Mouse (Mus musculus) inflammation-experienced regulatory T-cells (primary cell): Measurements from ENCODE around the gene Defb26. TPM values are rescaled to one million over a fixed set of nuclear protein-coding genes. Genes with fewer than 3 reads are reported as not detected.

Experiments
- polyA plus RNA-seq, 2 experiments: library from polyadenylated mRNA; unstranded; fragments of 100-300 nt; shearing (Covaris generic); gene quantifications; one replicate each; pipeline ENCODE4 v1.2.1; 2017

Defb26 gene
- polyA plus RNA-seq = not detected

DNA sequence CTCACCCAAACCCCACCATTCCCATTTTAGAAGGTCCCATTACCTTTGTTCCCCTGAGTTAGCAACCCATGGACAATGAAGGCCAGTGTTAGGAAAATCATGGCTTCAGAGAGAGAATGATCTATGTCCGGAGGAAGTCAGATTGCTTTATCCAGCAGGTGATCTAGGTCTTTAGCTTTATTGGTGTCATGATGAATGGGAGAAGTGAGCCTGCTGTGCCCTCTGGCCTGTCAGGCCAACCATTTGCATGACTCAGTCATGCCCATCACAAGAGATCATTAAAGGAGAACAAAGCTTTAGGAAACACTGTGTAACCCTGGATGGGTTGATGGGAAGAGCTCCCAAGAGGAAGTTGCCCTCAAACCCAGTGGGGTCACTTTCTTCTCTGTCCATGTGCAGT is at the start of gene Defb26:
Defb26 (minus strand) TSS at position 101 of the 400 bp plus-strand sequence.

DNA sequence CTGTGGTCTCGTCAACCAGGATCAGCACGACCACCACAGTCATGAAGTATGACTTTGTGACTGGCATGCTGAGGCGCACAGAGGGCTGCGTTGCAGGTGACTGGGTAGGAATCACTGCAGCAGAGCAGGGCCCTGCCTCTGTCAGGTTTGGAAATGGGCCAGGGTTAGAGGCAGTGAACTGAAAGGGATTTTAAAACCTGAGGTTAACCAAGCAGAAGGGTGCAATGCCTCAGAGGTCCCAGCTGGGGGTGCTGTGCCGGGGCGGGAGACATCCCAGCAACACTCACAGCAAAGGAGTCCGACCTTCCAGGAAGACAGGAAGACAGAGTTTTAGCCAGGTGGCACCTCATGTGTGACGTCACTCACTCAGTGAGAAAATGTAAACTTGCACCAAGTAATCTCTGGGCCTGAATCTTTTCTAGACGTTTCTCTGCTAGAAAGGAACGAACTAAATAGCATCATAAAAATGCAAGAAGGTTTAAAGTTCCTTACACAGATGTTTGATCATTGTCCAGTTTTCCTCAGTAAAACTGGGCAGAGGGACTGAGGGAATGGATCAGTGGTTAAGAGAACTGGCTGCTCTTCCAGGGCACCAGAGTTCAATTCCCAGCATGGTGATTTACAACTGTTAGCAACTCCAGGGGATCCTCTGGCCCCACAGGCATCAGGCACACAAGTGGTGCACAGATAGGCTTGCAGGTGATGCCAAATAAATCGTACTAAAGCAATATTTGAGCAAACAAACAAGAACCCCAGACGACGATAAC is 28.6 kb upstream of the Defb26 start, which contains the start of gene Defb29:
Defb29 (minus strand) TSS at position 155 of the 767 bp plus-strand sequence.

DNA sequence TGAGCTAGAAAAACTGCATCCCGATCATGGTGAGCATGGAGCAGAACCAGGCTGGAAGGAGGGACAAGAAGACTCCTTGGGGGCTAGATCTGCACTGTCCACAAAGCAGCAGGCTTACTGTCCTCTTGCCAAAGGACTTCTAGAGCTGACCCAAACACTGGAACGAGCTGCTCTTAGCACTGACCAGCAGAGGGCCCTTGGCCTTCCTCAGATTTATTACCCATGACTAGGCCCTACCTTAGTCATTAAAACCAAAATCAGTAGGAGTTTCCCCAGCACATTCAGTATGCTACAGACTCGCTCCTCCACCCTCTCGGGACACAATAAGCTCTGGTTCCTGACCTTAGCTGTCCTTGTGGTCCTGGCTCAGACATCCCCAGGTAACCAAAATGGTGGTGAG is 6.5 kb upstream of the Defb26 start, which contains the start of gene Defb28:
Defb28 (plus strand) TSS at position 275 of the 400 bp plus-strand sequence.

DNA sequence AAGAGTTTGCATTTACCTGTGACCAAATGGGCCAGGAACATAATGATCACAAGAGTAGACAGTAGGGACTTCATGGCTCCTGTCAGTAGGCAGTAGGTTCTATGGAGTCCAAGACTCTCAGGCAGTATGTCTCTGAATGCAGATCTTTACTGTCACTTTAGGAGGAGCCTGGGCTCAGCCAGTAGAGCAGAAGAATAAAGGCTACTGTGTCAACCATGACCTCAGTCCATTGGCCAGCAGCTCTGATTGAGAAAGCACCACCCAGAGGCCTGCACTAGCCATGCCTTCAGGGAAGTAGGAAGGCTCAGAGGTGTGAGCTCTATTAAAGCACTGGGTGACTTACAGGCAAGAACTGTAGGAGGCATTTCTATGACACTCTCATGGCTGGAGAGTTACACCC is 21.5 kb downstream of the Defb26 start, which contains the start of gene Defb22:
Defb22 (minus strand) TSS at position 101 of the 400 bp plus-strand sequence.

DNA sequence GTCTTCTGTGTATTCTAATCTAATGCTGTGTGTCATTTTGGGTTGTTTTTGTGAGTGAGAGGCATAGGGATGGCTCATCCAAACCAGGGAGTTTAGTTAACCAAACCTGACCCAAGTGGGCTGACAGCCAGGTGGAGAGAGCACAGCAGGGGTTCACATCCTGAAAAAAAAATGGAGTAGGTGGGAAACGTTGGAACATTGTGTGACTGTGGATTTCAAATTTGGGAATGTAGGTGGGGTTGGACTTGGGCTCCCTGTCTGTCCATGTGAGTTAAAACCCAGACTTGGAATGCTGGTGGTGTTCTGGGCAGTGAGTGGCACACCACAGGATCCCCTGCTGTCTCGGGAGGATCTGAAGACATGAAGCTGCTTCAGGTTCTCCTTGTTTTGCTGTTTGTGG is 34.7 kb downstream of the Defb26 start, which contains the start of gene Defb20:
Defb20 (plus strand) TSS at position 301 of the 400 bp plus-strand sequence.

DNA sequence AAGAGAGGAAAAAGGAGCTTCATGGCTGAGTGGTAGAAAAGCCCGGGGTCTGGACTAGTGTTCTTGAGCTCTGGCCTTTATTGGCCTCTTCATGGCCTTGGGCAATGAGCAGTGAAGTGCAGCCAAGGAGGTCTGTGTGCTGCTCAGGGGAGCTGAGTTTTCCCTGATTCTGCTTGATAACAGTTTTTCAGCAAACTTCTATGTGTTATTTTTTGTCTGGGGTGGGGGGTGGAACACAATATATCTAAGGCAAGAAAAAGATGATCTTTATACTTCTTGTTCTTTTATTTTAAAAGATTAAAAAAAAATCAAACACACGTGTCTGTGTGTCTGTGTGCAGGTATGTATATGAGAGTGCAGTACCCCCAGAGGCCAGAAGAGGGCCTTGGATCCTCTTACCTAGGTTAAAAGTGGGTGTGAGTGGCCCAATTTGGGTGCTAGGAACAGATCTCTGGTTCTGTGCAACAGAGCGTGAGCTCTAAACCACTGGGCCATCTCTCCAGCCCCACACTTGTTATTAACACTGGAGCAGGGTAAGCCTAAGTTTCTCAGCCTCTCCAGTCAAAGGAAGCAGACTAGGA is 46.8 kb downstream of the Defb26 start, which contains the start of gene Defb23:
Defb23 (minus strand) TSS at position 51 of the 581 bp plus-strand sequence.

Other genes starting within 250 kb of the Defb26 start
- 10 to 100 TPM; 57.5 to 70.2 TPM for gene Tbc1d20, start 217.9 kb downstream of the Defb26 start, polyA plus RNA-seq
- 100 to 1,000 TPM; 268 to 303 TPM for gene Rbck1, start 179.0 kb downstream of the Defb26 start, polyA plus RNA-seq
- 1 to 10 TPM; 2.4 to 2.8 TPM for gene Trib3, start 167.7 kb downstream of the Defb26 start, polyA plus RNA-seq
- gene Nrsn2, start 135.1 kb downstream of the Defb26 start, polyA plus RNA-seq = 1 to 10 TPM in 1 of 2 experiments, not detected in 1; 1.7 TPM
- gene Sox12, start 113.6 kb downstream of the Defb26 start, polyA plus RNA-seq = 1 to 10 TPM in 1 of 2 experiments, under 1 TPM in 1; 0.96 to 1.0 TPM
- gene Zcchc3, start 96.7 kb downstream of the Defb26 start, polyA plus RNA-seq = 1 to 10 TPM; 3.2 to 5.2 TPM
- gene 6820408C15Rik, start 96.1 kb downstream of the Defb26 start, polyA plus RNA-seq = under 1 TPM in 1 of 2 experiments, not detected in 1; 0.32 TPM
- not detected for gene Defb23, start 47.1 kb downstream of the Defb26 start, polyA plus RNA-seq
- gene Defb20, start 34.6 kb downstream of the Defb26 start, polyA plus RNA-seq = not detected
- gene Defb22, start 21.6 kb downstream of the Defb26 start, polyA plus RNA-seq = under 1 TPM in 1 of 2 experiments, not detected in 1; 0.93 TPM
- not detected for gene Defb28, start 6.6 kb upstream of the Defb26 start, polyA plus RNA-seq
- not detected for gene Defb29, start 28.4 kb upstream of the Defb26 start, polyA plus RNA-seq
- gene Gm17416, start 57.6 kb upstream of the Defb26 start, polyA plus RNA-seq = not detected
- not detected for gene Defb21, start 61.1 kb upstream of the Defb26 start, polyA plus RNA-seq
- gene Defb19, start 68.6 kb upstream of the Defb26 start, polyA plus RNA-seq = 1 to 10 TPM in 1 of 2 experiments, not detected in 1; 1.0 TPM
- not detected for gene Defb45, start 87.7 kb upstream of the Defb26 start, polyA plus RNA-seq
- under 1 TPM in 1 of 2 experiments, not detected in 1; 0.86 TPM for gene Defb36, start 92.6 kb upstream of the Defb26 start, polyA plus RNA-seq
- not detected for gene Defb25, start 111.4 kb upstream of the Defb26 start, polyA plus RNA-seq
- not detected for gene Rem1, start 115.3 kb upstream of the Defb26 start, polyA plus RNA-seq
- gene H13, start 157.8 kb upstream of the Defb26 start, polyA plus RNA-seq = 100 to 1,000 TPM; 196 to 218 TPM
- gene Mcts2, start 175.3 kb upstream of the Defb26 start, polyA plus RNA-seq = 10 to 100 TPM in 1 of 2 experiments, 1 to 10 TPM in 1; 4.9 to 10.2 TPM
- gene Id1, start 224.6 kb upstream of the Defb26 start, polyA plus RNA-seq = under 1 TPM; 0.40 to 0.46 TPM
- 1 to 10 TPM in 1 of 2 experiments, under 1 TPM in 1; 0.36 to 1.8 TPM for gene Cox4i2, start 242.5 kb upstream of the Defb26 start, polyA plus RNA-seq